Mouse (Mus musculus) lung, adult 2 months (tissue): Measurements from ENCODE around the gene Hist1h2ab. TPM values are rescaled to one million over a fixed set of nuclear protein-coding genes. Genes with fewer than 3 reads are reported as not detected.

Source experiments
- DNase-seq: peaks from one replicate; pipeline ENCODE4 v3.0.0; 2022
- H3K4me1 ChIP-seq: fragments of 200-500 bp; 2 replicates; pipeline ENCODE4 v1.6.1; 2011; ENCODE audit warnings: low read length; ENCODE audit not compliant: control insufficient read depth, insufficient read depth
- H3K4me3 ChIP-seq: fragments of 200-500 bp; replicated peaks from 2 replicates; pipeline ENCODE3; 2011; ENCODE audit warnings: low read depth, mild to moderate bottlenecking, control low read depth, low read length; ENCODE audit errors: extremely low read depth
- CTCF ChIP-seq: fragments of 200-500 bp; IDR thresholded peaks from 2 replicates; pipeline ENCODE4 v1.5.1; 2011; ENCODE audit warnings: mild to moderate bottlenecking, low read length, control low read depth; ENCODE audit not compliant: insufficient read depth
- POLR2A ChIP-seq: fragments of 200-500 bp; IDR thresholded peaks from 2 replicates; pipeline ENCODE4 v1.6.1; 2011; ENCODE audit warnings: low read depth, mild to moderate bottlenecking, control low read depth, low read length, borderline replicate concordance; ENCODE audit errors: extremely low read depth
- WGBS: fragments of 180-500 bp; shearing (Covaris S2); methylation state at CpG from one replicate; pipeline ENCODE4 v1.1.7; 2018; 5-methylcytosine and 5-hydroxymethylcytosine counted together
- polyA plus RNA-seq: library from polyadenylated mRNA; depleted of rRNA; stranded (reverse); fragments of >200 nt; gene quantifications from 2 replicates; pipeline ENCODE4 v1.2.3, GENCODE M21; 2012

Gene Hist1h2ab
- polyA plus RNA-seq, 1 experiment, result 2.0 TPM

- DNase-seq, result no peak
- no peak overlapping the region for H3K4me3 ChIP-seq
- TF ChIP-seq CTCF (no peak), POLR2A (no peak)
- WGBS, result 93% methylated on average over 5 of the region's 5 CpGs
- peaks cover 4% of the 10 kb centered on the region for H3K4me1 ChIP-seq
Observed at GRCm38 (mm10) chr13:23737091-23737490, 13.8 kb upstream of the Hist1h2ab start.

GRCm38 (mm10) chr13:23738041-23738440, 12.9 kb upstream of the Hist1h2ab start:
- peak overlapping the region; percentile 32 for H3K4me3 ChIP-seq
- TF ChIP-seq POLR2A (no peak), CTCF (no peak)
- WGBS, result 26% methylated on average over 4 of the region's 4 CpGs
- peaks cover 4% of the 10 kb centered on the region for H3K4me1 ChIP-seq
- no peak for DNase-seq

- WGBS, result under 1% methylated on average over 38 of the region's 38 CpGs
- DNase-seq, result peak; percentile 86
- Histone ChIP-seq H3K4me1 (peaks cover 4% of the 10 kb centered on the region), H3K4me3 (peak within 1 kb of the TSS; percentile 100)
- no peak for TF ChIP-seq CTCF
- TF ChIP-seq POLR2A, result peak; percentile 99
Observed at GRCm38 (mm10) chr13:23738677-23739068, 12.3 kb upstream of the Hist1h2ab start, which contains the start of gene Hist1h1c. Hist1h1c (plus strand) TSS chr13:23738808.

- under 1% methylated on average over 39 of the region's 39 CpGs for WGBS
- peak; percentile 88 for DNase-seq
- Histone ChIP-seq H3K4me1 (peaks cover 4% of the 10 kb centered on the region), H3K4me3 (peak overlapping the region; percentile 100)
- peak; percentile 92 for TF ChIP-seq POLR2A
- no peak for TF ChIP-seq CTCF
Observed at GRCm38 (mm10) chr13:23739069-23739921, 11.6 kb upstream of the Hist1h2ab start.

GRCm38 (mm10) chr13:23739922-23740252, 11.0 kb upstream of the Hist1h2ab start:
- DNase-seq, result no peak
- Histone ChIP-seq H3K4me1 (peaks cover 4% of the 10 kb centered on the region), H3K4me3 (peak overlapping the region; percentile 100)
- 0% methylated on average over 14 of the region's 14 CpGs for WGBS
- TF ChIP-seq POLR2A, result peak; percentile 68; the same call in 1 of the 2 replicates
- TF ChIP-seq CTCF, result no peak

GRCm38 (mm10) chr13:23740256-23740840, 10.6 kb upstream of the Hist1h2ab start:
- 13% methylated on average over 13 of the region's 13 CpGs for WGBS
- DNase-seq, result no peak
- no peak for TF ChIP-seq CTCF
- TF ChIP-seq POLR2A, result no peak
- Histone ChIP-seq H3K4me3 (peak overlapping the region; percentile 100), H3K4me1 (peaks cover 4% of the 10 kb centered on the region)

- 50% methylated on average over 5 of the region's 5 CpGs for WGBS
- H3K4me3 ChIP-seq, result no peak overlapping the region
Observed at GRCm38 (mm10) chr13:23740910-23741309, 10.0 kb upstream of the Hist1h2ab start.

GRCm38 (mm10) chr13:23742007-23742406, 8.9 kb upstream of the Hist1h2ab start:
- DNase-seq, result no peak
- H3K4me1 ChIP-seq, result peaks cover 7% of the 10 kb centered on the region
- no peak overlapping the region for H3K4me3 ChIP-seq
- TF ChIP-seq POLR2A, result no peak
- TF ChIP-seq CTCF, result no peak

More at GRCm38 (mm10) chr13:23740910-23741309, 10.0 kb upstream of the Hist1h2ab start:
- TF ChIP-seq CTCF, result no peak
- TF ChIP-seq POLR2A, result no peak
- DNase-seq, result no peak
- H3K4me1 ChIP-seq, result peaks cover 4% of the 10 kb centered on the region

GRCm38 (mm10) chr13:23743215-23743614, 7.7 kb upstream of the Hist1h2ab start:
- TF ChIP-seq CTCF, result no peak
- no peak for TF ChIP-seq POLR2A
- H3K4me1 ChIP-seq, result peaks cover 7% of the 10 kb centered on the region
- H3K4me3 ChIP-seq, result no peak overlapping the region
- WGBS, result 80% methylated on average over 5 of the region's 5 CpGs
- DNase-seq, result no peak
